Mouse (Mus musculus): ENCODE measurements around the gene Sorbs2.
A peak's percentile ranks its signal among the peaks of the same experiment; 100 is the strongest.
"Not testable (repeated sequence)": the region's sequence is repeated elsewhere in the genome, so short reads cannot be mapped to it uniquely, and the experiment has no call there.

Sorbs2 gene

GRCm38 (mm10) chr8:45829985-45830548 is 322.5 kb downstream of the Sorbs2 start:
- no peak for DNase-seq (ENCODE audit: extremely low spot score, low spot score)

- no peak for DNase-seq (ENCODE audit: extremely low spot score, low spot score)
Observed at GRCm38 (mm10) chr8:45833896-45834295, 326.3 kb downstream of the Sorbs2 start.

GRCm38 (mm10) chr8:45843306-45843705 is 335.7 kb downstream of the Sorbs2 start:
- DNase-seq (ENCODE audit: extremely low spot score, low spot score), result no peak

GRCm38 (mm10) chr8:45844097-45844885 is 336.7 kb downstream of the Sorbs2 start:
- no peak for DNase-seq (ENCODE audit: extremely low spot score, low spot score)

DNA sequence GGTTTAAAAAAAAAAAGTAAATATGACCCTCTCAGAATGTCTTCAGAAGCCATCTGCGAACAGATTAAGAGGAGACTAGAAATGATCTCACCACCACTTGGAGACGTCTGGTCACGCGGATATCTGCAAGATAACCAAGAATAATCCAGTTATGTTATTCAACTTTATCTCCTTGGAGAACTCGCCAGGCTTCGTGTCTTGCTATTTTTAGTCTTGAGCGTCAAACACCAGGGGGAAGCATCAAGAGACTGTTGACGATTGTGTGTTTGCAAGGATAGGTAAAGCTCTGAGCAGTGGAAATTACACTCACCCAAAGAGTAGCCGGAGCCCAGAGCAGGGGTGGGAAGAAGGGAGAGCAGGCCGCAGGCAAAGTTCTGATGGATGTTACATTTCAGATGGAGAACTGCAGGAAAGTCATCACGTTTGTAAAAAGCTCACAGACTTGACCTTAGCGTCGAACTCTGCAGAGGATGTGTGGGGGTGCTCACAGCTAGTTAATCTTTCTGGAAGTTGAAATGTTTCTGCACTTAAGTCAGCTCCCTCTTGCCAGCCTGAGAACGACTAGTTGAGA is 337.4 kb downstream of the Sorbs2 start:
- DNase-seq (ENCODE audit: extremely low spot score, low spot score), result no peak

DNA sequence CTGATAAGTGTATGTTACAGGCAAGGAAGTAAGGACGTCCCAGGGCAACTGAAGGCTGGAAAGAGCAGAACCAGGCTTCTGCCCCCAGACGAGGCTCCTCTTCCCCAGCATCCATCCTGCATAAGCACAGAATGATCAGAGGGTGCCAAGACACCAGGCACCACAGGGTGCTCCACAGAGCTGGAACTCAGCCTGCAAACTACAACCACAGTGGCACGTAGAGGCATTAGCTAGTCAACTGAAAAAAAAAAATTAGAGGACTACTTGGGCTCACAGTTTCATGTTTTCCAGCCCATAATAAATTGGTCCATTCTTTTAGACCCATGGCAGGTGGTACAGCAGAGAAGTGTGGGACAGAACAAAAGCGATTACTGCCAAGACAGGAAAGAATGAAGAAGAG is 338.3 kb downstream of the Sorbs2 start:
- DNase-seq (ENCODE audit: extremely low spot score, low spot score), result no peak

- DNase-seq (ENCODE audit: extremely low spot score, low spot score), result no peak
Observed at GRCm38 (mm10) chr8:45855118-45855517, 347.5 kb downstream of the Sorbs2 start.

DNA sequence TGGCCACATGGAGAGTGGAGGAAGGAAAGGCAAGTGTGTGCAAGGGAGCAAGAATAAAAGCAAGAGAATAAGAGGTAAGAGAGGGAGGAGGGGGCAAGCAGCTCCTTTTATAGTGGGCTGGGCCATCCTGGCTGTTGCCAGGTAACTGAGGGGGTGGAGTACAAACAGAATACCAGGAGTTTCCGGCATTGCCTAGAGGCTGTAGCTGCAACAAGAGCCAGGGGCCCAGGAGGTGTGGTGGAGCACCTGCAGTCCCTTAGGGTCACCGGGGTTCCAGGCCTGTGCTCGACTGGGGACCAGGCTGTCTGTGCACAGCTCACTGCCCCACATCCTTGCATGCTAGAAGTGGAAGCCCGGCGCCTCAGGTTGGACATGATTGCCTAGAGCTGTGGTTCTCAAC is 350.1 kb downstream of the Sorbs2 start:
- DNase-seq (ENCODE audit: extremely low spot score, low spot score), result no peak

- DNase-seq (ENCODE audit: extremely low spot score, low spot score), result no peak
Observed at GRCm38 (mm10) chr8:45858391-45858790, 350.8 kb downstream of the Sorbs2 start.

DNA sequence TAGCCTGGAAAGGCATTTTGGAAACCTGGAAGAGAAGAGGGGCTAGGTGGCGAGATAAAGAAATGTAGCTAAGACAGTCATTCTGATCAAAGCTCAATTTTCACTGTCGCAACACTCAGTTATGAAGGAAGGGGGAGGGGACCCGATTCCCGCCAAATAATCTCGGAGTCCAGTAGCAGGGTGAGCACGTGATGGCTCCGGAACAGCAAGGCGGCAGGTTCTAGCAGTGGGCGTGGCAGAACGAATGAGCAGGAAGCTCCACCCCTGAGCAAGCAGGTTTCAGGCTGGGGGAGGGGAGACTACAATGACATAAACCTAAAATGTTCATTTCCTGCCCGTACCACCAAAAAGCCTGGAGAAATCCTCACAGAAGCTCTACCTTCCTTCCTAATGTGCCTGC is 364.0 kb downstream of the Sorbs2 start:
- not testable (repeated sequence) for DNase-seq (ENCODE audit: extremely low spot score, low spot score)

- no peak for DNase-seq (ENCODE audit: extremely low spot score, low spot score)
Observed at GRCm38 (mm10) chr8:45872077-45872476, 364.5 kb downstream of the Sorbs2 start.

DNA sequence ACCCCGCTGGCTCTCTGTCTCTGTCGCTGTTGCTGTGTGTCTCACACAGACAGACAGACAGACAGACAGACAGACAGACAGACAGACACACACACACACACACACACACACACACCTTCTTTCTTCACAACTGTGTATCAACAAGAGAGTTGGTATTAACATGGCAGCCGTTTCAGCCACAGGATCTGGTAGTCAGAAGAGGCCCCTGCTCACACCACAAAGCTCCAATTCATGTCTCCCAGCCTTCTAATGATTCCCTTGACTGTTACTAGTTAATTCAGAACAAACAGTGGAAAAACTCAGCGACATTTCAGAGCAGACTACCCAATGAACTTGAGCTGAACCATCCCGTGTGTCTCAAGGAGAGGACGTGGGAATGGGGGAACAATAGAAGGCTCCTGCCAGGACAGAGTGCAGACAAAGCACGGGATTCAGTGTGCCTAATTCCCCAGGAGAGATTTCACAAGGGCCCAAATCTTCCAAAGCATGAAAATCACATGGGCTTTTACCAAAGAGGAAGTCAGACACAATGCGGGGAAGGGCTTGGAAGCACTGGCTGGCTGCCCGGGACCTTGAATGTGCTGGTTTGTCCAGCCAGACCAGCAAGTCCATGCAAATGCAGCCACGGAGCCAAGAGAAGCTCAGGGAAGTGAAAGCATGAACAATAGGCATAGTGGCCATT is 367.5 kb downstream of the Sorbs2 start:
- DNase-seq (ENCODE audit: extremely low spot score, low spot score), result peak; percentile 44

DNA sequence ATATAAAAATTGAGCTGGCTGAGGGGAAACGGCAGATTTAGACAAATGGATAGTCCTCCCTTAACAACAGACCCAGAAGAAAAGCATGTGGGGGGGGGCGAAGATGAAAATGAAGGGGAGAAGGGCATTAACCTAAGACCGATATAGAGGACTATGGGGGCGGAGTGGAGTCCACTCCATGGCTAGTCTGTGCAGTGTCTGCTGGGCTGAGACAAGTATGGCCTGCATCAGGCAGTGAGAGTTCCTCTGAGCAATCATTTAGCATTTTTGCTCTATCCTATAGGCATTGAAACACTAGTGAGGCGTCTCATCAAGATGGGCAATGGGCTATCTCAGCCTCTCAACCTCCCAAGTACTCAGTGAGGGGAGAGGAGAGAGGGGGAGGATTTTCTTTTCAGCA is 368.8 kb downstream of the Sorbs2 start:
- no peak for DNase-seq (ENCODE audit: extremely low spot score, low spot score)
